Mouse (Mus musculus) left cerebral cortex, adult 18-20 months (tissue): ENCODE data around the gene Srms. TPM values are rescaled to one million over a fixed set of nuclear protein-coding genes. Genes with fewer than 3 reads are reported as not detected.
"Not testable (repeated sequence)": the region's sequence is repeated elsewhere in the genome, so short reads cannot be mapped to it uniquely, and the experiment has no call there.

Source experiments
- DNase-seq, 2 experiments: peaks; one replicate each; pipeline ENCODE4 v3.0.0; 2021 to 2022; ENCODE audit warnings: low spot score in 2 of 2, mixed read lengths in 1 of 2
- total RNA-seq, 2 experiments: library from RNA; stranded (reverse); gene quantifications; 2 replicates each; pipeline ENCODE4 v1.2.3; 2021

The Srms gene
- total RNA-seq, 2 experiments from 2014 or later, result 0.33 to 0.46 TPM

- DNase-seq, result no peak
Observed at GRCm38 (mm10) chr2:181220361-181220760, 7.4 kb upstream of the Srms start.

GRCm38 (mm10) chr2:181219538-181220216 lies 6.7 kb upstream of the Srms start, which contains the start of gene Fndc11:
Gene Fndc11 (plus strand): TSS chr2:181220013.
- DNase-seq, result peak; percentile 37 to 40

- no peak for DNase-seq
Observed at GRCm38 (mm10) chr2:181218881-181219485, 6.0 kb upstream of the Srms start.

GRCm38 (mm10) chr2:181216037-181216436 lies 3.1 kb upstream of the Srms start:
- DNase-seq, result no peak

GRCm38 (mm10) chr2:181212389-181213020 lies 480 bp downstream of the Srms start:
- no peak for DNase-seq

GRCm38 (mm10) chr2:181206118-181206517 lies 6.9 kb downstream of the Srms start:
- no peak for DNase-seq

GRCm38 (mm10) chr2:181205678-181206077 lies 7.3 kb downstream of the Srms start:
- DNase-seq, result no peak

GRCm38 (mm10) chr2:181202886-181203285 lies 10.1 kb downstream of the Srms start:
- DNase-seq, result no peak

GRCm38 (mm10) chr2:181202422-181202821 lies 10.6 kb downstream of the Srms start, which contains the start of gene Ptk6:
Gene Ptk6 (minus strand): TSS chr2:181202789.
- DNase-seq, result no peak

GRCm38 (mm10) chr2:181201606-181202005 lies 11.4 kb downstream of the Srms start:
- DNase-seq, result no peak

- DNase-seq, result no peak
Observed at GRCm38 (mm10) chr2:181196628-181197300, 16.2 kb downstream of the Srms start.

GRCm38 (mm10) chr2:181193044-181193443 lies 19.9 kb downstream of the Srms start:
- DNase-seq, result no peak

- DNase-seq, result no peak
Observed at GRCm38 (mm10) chr2:181191936-181192335, 21.0 kb downstream of the Srms start.

GRCm38 (mm10) chr2:181191385-181191784 lies 21.6 kb downstream of the Srms start:
- DNase-seq, result not testable (repeated sequence)

- no peak for DNase-seq
Observed at GRCm38 (mm10) chr2:181189321-181189720, 23.7 kb downstream of the Srms start.

- no peak for DNase-seq
Observed at GRCm38 (mm10) chr2:181188681-181189080, 24.3 kb downstream of the Srms start.

GRCm38 (mm10) chr2:181187121-181188000 lies 25.6 kb downstream of the Srms start, which contains the start of gene Ppdpf:
Gene Ppdpf (plus strand): TSS chr2:181187247.
- peak; percentile 86 to 92 for DNase-seq

- DNase-seq, result peak; percentile 88 to 90
Observed at GRCm38 (mm10) chr2:181186635-181187034, 26.4 kb downstream of the Srms start.

GRCm38 (mm10) chr2:181180898-181181297 lies 32.1 kb downstream of the Srms start:
- DNase-seq, result peak in 1 of 2 experiments; percentile 30

GRCm38 (mm10) chr2:181178471-181178870 lies 34.5 kb downstream of the Srms start:
- DNase-seq, result no peak

GRCm38 (mm10) chr2:181178015-181178414 lies 35.0 kb downstream of the Srms start:
- no peak for DNase-seq
